Mouse (Mus musculus): Measurements from ENCODE around the gene Pycr1. TPM values are rescaled to one million over a fixed set of nuclear protein-coding genes. Genes with fewer than 3 reads are reported as not detected.

The Pycr1 gene
- polyA plus RNA-seq, 1 experiment from 2014 or later = 61.6 TPM

Small RNAs within 50 kb of the gene (microRNA-seq; reads per million reads assigned to microRNA genes)
- gene Mir6936 = not detected

Other genes with a start within 250 kb of the Pycr1 start
- 28.8 and 30.8 TPM in 2 replicates for gene Nploc4, start 206.1 kb downstream of the Pycr1 start, polyA plus RNA-seq (2015; fragmentation: Nextera tagmentation; extraction: Ambion mirVana)
- gene Tspan10, start 201.1 kb downstream of the Pycr1 start, polyA plus RNA-seq (2015; fragmentation: Nextera tagmentation; extraction: Ambion mirVana) = 0.28 and 0.43 TPM in 2 replicates
- 0.17 and 0.52 TPM in 2 replicates for gene Pde6g, start 190.3 kb downstream of the Pycr1 start, polyA plus RNA-seq (2015; fragmentation: Nextera tagmentation; extraction: Ambion mirVana)
- 13.1 and 14.4 TPM in 2 replicates for gene Oxld1, start 185.7 kb downstream of the Pycr1 start, polyA plus RNA-seq (2015; fragmentation: Nextera tagmentation; extraction: Ambion mirVana)
- gene Ccdc137, start 185.7 kb downstream of the Pycr1 start, polyA plus RNA-seq (2015; fragmentation: Nextera tagmentation; extraction: Ambion mirVana) = 32.4 and 34.1 TPM in 2 replicates
- gene Arl16, start 176.2 kb downstream of the Pycr1 start, polyA plus RNA-seq (2015; fragmentation: Nextera tagmentation; extraction: Ambion mirVana) = 50.5 and 53.8 TPM in 2 replicates
- 113 and 121 TPM in 2 replicates for gene Mrpl12, start 159.2 kb downstream of the Pycr1 start, polyA plus RNA-seq (2015; fragmentation: Nextera tagmentation; extraction: Ambion mirVana)
- 36.7 and 36.9 TPM in 2 replicates for gene Slc25a10, start 151.9 kb downstream of the Pycr1 start, polyA plus RNA-seq (2015; fragmentation: Nextera tagmentation; extraction: Ambion mirVana)
- gene Gcgr, start 113.1 kb downstream of the Pycr1 start, polyA plus RNA-seq (2015; fragmentation: Nextera tagmentation; extraction: Ambion mirVana) = 3.5 and 4.4 TPM in 2 replicates
- gene Mcrip1, start 94.0 kb downstream of the Pycr1 start, polyA plus RNA-seq (2015; fragmentation: Nextera tagmentation; extraction: Ambion mirVana) = 237 and 239 TPM in 2 replicates
- 3.2 and 11.9 TPM in 2 replicates for gene Ppp1r27, start 92.6 kb downstream of the Pycr1 start, polyA plus RNA-seq (2015; fragmentation: Nextera tagmentation; extraction: Ambion mirVana)
- 1,021 and 1,099 TPM in 2 replicates for gene P4hb, start 70.5 kb downstream of the Pycr1 start, polyA plus RNA-seq (2015; fragmentation: Nextera tagmentation; extraction: Ambion mirVana)
- gene Arhgdia, start 62.1 kb downstream of the Pycr1 start, polyA plus RNA-seq (2015; fragmentation: Nextera tagmentation; extraction: Ambion mirVana) = 581 and 641 TPM in 2 replicates
- 342 and 405 TPM in 2 replicates for gene Alyref, start 45.4 kb downstream of the Pycr1 start, polyA plus RNA-seq (2015; fragmentation: Nextera tagmentation; extraction: Ambion mirVana)
- gene Anapc11, start 45.3 kb downstream of the Pycr1 start, polyA plus RNA-seq (2015; fragmentation: Nextera tagmentation; extraction: Ambion mirVana) = 212 and 215 TPM in 2 replicates
- gene Npb, start 35.3 kb downstream of the Pycr1 start, polyA plus RNA-seq (2015; fragmentation: Nextera tagmentation; extraction: Ambion mirVana) = 2.2 and 2.9 TPM in 2 replicates
- gene Pcyt2, start 25.8 kb downstream of the Pycr1 start, polyA plus RNA-seq (2015; fragmentation: Nextera tagmentation; extraction: Ambion mirVana) = 130 and 136 TPM in 2 replicates
- 32.9 and 33.4 TPM in 2 replicates for gene Sirt7, start 18.5 kb downstream of the Pycr1 start, polyA plus RNA-seq (2015; fragmentation: Nextera tagmentation; extraction: Ambion mirVana)
- gene Mafg, start 10.2 kb downstream of the Pycr1 start, polyA plus RNA-seq (2015; fragmentation: Nextera tagmentation; extraction: Ambion mirVana) = 26.6 and 32.9 TPM in 2 replicates
- gene Myadml2, start 4.4 kb upstream of the Pycr1 start, polyA plus RNA-seq (2015; fragmentation: Nextera tagmentation; extraction: Ambion mirVana) = 0.61 and 4.0 TPM in 2 replicates
- gene Notum, start 17.4 kb upstream of the Pycr1 start, polyA plus RNA-seq (2015; fragmentation: Nextera tagmentation; extraction: Ambion mirVana) = 4.8 and 5.4 TPM in 2 replicates
- gene Aspscr1, start 29.2 kb upstream of the Pycr1 start, polyA plus RNA-seq (2015; fragmentation: Nextera tagmentation; extraction: Ambion mirVana) = 107 TPM in 2 replicates
- 156 and 166 TPM in 2 replicates for gene Cenpx, start 70.0 kb upstream of the Pycr1 start, polyA plus RNA-seq (2015; fragmentation: Nextera tagmentation; extraction: Ambion mirVana)
- gene Lrrc45, start 70.2 kb upstream of the Pycr1 start, polyA plus RNA-seq (2015; fragmentation: Nextera tagmentation; extraction: Ambion mirVana) = 63.7 and 65.9 TPM in 2 replicates
- gene Rac3, start 77.7 kb upstream of the Pycr1 start, polyA plus RNA-seq (2015; fragmentation: Nextera tagmentation; extraction: Ambion mirVana) = 44.4 and 56.4 TPM in 2 replicates
- gene Dcxr, start 83.5 kb upstream of the Pycr1 start, polyA plus RNA-seq (2015; fragmentation: Nextera tagmentation; extraction: Ambion mirVana) = 18.2 and 20.2 TPM in 2 replicates
- 12.6 and 16.7 TPM in 2 replicates for gene Cbr2, start 88.3 kb upstream of the Pycr1 start, polyA plus RNA-seq (2015; fragmentation: Nextera tagmentation; extraction: Ambion mirVana)
- gene Hmga1b, start 119.0 kb upstream of the Pycr1 start, polyA plus RNA-seq (2015; fragmentation: Nextera tagmentation; extraction: Ambion mirVana) = 2.3 and 3.5 TPM in 2 replicates
- 50.7 TPM in 2 replicates for gene Rfng, start 140.4 kb upstream of the Pycr1 start, polyA plus RNA-seq (2015; fragmentation: Nextera tagmentation; extraction: Ambion mirVana)
- gene Gps1, start 140.5 kb upstream of the Pycr1 start, polyA plus RNA-seq (2015; fragmentation: Nextera tagmentation; extraction: Ambion mirVana) = 205 and 207 TPM in 2 replicates
- 59.0 and 61.9 TPM in 2 replicates for gene Dus1l, start 152.6 kb upstream of the Pycr1 start, polyA plus RNA-seq (2015; fragmentation: Nextera tagmentation; extraction: Ambion mirVana)
- gene Fasn, start 180.8 kb upstream of the Pycr1 start, polyA plus RNA-seq (2015; fragmentation: Nextera tagmentation; extraction: Ambion mirVana) = 41.8 and 45.5 TPM in 2 replicates